Mouse (Mus musculus): ENCODE data around the gene Cfap97d1. TPM values are rescaled to one million over a fixed set of nuclear protein-coding genes. Genes with fewer than 3 reads are reported as not detected.
A peak's percentile ranks its signal among the peaks of the same experiment; 100 is the strongest.

Cfap97d1 gene
- polyA plus RNA-seq, 2 experiments, result not detected

- DNase-seq (ENCODE audit: low read depth in 3 of 3, low spot score in 3 of 3), result peak; percentile 52 to 53 (median 52)
- Histone ChIP-seq H3K9me3 (ENCODE audit: control insufficient read depth, low read length) (no peaks in the 10 kb centered on the region), H3K4me3 (ENCODE audit: insufficient read depth in 1 of 2, low read depth in 2 of 2, low read length in 2 of 2) (no peak overlapping the region), H3K36me3 (replicated peaks; ENCODE audit: control insufficient read depth, insufficient read depth, low read depth) (no peaks in the 10 kb centered on the region), H3K4me1 (replicated peaks; ENCODE audit: control insufficient read depth in 2 of 2, insufficient read depth in 2 of 2, low read length in 1 of 2) (peaks cover 4 to 9% of the 10 kb centered on the region in 2 experiments), H3K4me2 (ENCODE audit: low read depth) (no peak overlapping the region), H3K9ac (replicated peaks) (no peak overlapping the region), H3K27ac (no peak overlapping the region), H3K27me3 (ENCODE audit: control insufficient read depth, insufficient read depth, low read length) (peaks cover 13% of the 10 kb centered on the region)
- WGBS (ENCODE audit: insufficient replicate concordance), result 9% methylated on average over 10 of the region's 10 CpGs
- TF ChIP-seq CTCF (IDR thresholded peaks at IDR 0.05; ENCODE audit: low read depth) (peak; percentile 93), EP300 (IDR thresholded peaks at IDR 0.05; ENCODE audit: low read depth) (no peak)
- no peak for ATAC-seq (ENCODE audit: insufficient read depth)
Measured at GRCm38 (mm10) chr11:101985990-101986389, 1.9 kb downstream of the Cfap97d1 start.

- WGBS (ENCODE audit: insufficient replicate concordance), result 62% methylated on average over 3 of the region's 3 CpGs
- peaks cover 13% of the 10 kb centered on the region for H3K27me3 ChIP-seq (ENCODE audit: control insufficient read depth, insufficient read depth, low read length)
Measured at GRCm38 (mm10) chr11:101986913-101987312, 2.8 kb downstream of the Cfap97d1 start, which contains the start of gene Dusp3. Gene Dusp3 (minus strand): TSS chr11:101987013.

GRCm38 (mm10) chr11:101990244-101990643 lies 6.2 kb downstream of the Cfap97d1 start:
- H3K9ac ChIP-seq (replicated peaks), result no peak overlapping the region
- H3K4me1 ChIP-seq (replicated peaks; ENCODE audit: control insufficient read depth in 2 of 2, insufficient read depth in 2 of 2, low read length in 1 of 2), result peaks cover 12 to 23% of the 10 kb centered on the region in 2 experiments
- peaks cover 4% of the 10 kb centered on the region; the same call in 1 of the 2 replicates for H3K27me3 ChIP-seq (ENCODE audit: control insufficient read depth, insufficient read depth, low read length)
- DNase-seq (ENCODE audit: low read depth in 3 of 3, low spot score in 3 of 3), result no peak
- 71% methylated on average over 3 of the region's 3 CpGs for WGBS (ENCODE audit: insufficient replicate concordance)
- no peak for ATAC-seq (ENCODE audit: insufficient read depth)
- H3K36me3 ChIP-seq (replicated peaks; ENCODE audit: control insufficient read depth, insufficient read depth, low read depth), result no peaks in the 10 kb centered on the region
- H3K9me3 ChIP-seq (ENCODE audit: control insufficient read depth, low read length), result no peaks in the 10 kb centered on the region
- no peak for TF ChIP-seq CTCF (IDR thresholded peaks at IDR 0.05; ENCODE audit: low read depth)
- TF ChIP-seq EP300 (IDR thresholded peaks at IDR 0.05; ENCODE audit: low read depth), result no peak
- no peak overlapping the region for H3K4me2 ChIP-seq (ENCODE audit: low read depth)
- no peak overlapping the region for H3K27ac ChIP-seq
- H3K4me3 ChIP-seq (ENCODE audit: insufficient read depth in 1 of 2, low read depth in 2 of 2, low read length in 2 of 2), result no peak overlapping the region

More at GRCm38 (mm10) chr11:101986913-101987312, 2.8 kb downstream of the Cfap97d1 start, which contains the start of gene Dusp3:
- H3K36me3 ChIP-seq (replicated peaks; ENCODE audit: control insufficient read depth, insufficient read depth, low read depth), result no peaks in the 10 kb centered on the region
- H3K27ac ChIP-seq, result no peak within 1 kb of the TSS
- H3K4me1 ChIP-seq (replicated peaks; ENCODE audit: control insufficient read depth in 2 of 2, insufficient read depth in 2 of 2, low read length in 1 of 2), result peaks cover 4 to 9% of the 10 kb centered on the region in 2 experiments
- H3K9ac ChIP-seq (replicated peaks), result no peak within 1 kb of the TSS
- no peaks in the 10 kb centered on the region for H3K9me3 ChIP-seq (ENCODE audit: control insufficient read depth, low read length)
- ATAC-seq (ENCODE audit: insufficient read depth) (no peak), DNase-seq (ENCODE audit: low read depth in 3 of 3, low spot score in 3 of 3) (no peak)
- no peak within 1 kb of the TSS for H3K4me2 ChIP-seq (ENCODE audit: low read depth)
- TF ChIP-seq EP300 (IDR thresholded peaks at IDR 0.05; ENCODE audit: low read depth) (no peak), CTCF (IDR thresholded peaks at IDR 0.05; ENCODE audit: low read depth) (no peak)
- no peak within 1 kb of the TSS for H3K4me3 ChIP-seq (ENCODE audit: insufficient read depth in 1 of 2, low read depth in 2 of 2, low read length in 2 of 2)

GRCm38 (mm10) chr11:101991813-101992212 lies 7.7 kb downstream of the Cfap97d1 start:
- Histone ChIP-seq H3K36me3 (replicated peaks; ENCODE audit: control insufficient read depth, insufficient read depth, low read depth) (no peaks in the 10 kb centered on the region), H3K4me3 (ENCODE audit: insufficient read depth in 1 of 2, low read depth in 2 of 2, low read length in 2 of 2) (no peak overlapping the region), H3K9ac (replicated peaks) (no peak overlapping the region), H3K4me2 (ENCODE audit: low read depth) (no peak overlapping the region), H3K27ac (no peak overlapping the region), H3K27me3 (ENCODE audit: control insufficient read depth, insufficient read depth, low read length) (peaks cover under 1% of the 10 kb centered on the region; the same call in 1 of the 2 replicates), H3K4me1 (replicated peaks; ENCODE audit: control insufficient read depth in 2 of 2, insufficient read depth in 2 of 2, low read length in 1 of 2) (peaks cover 12 to 20% of the 10 kb centered on the region in 2 experiments), H3K9me3 (ENCODE audit: control insufficient read depth, low read length) (no peaks in the 10 kb centered on the region)
- 40% methylated on average over 3 of the region's 3 CpGs for WGBS (ENCODE audit: insufficient replicate concordance)
- ATAC-seq (ENCODE audit: insufficient read depth) (no peak), DNase-seq (ENCODE audit: low read depth in 3 of 3, low spot score in 3 of 3) (no peak)
- TF ChIP-seq CTCF (IDR thresholded peaks at IDR 0.05; ENCODE audit: low read depth) (no peak), EP300 (IDR thresholded peaks at IDR 0.05; ENCODE audit: low read depth) (no peak)

GRCm38 (mm10) chr11:101992411-101992810 lies 8.3 kb downstream of the Cfap97d1 start:
- H3K9ac ChIP-seq (replicated peaks), result no peak overlapping the region
- H3K27me3 ChIP-seq (ENCODE audit: control insufficient read depth, insufficient read depth, low read length), result no peaks in the 10 kb centered on the region
- no peaks in the 10 kb centered on the region for H3K9me3 ChIP-seq (ENCODE audit: control insufficient read depth, low read length)
- H3K36me3 ChIP-seq (replicated peaks; ENCODE audit: control insufficient read depth, insufficient read depth, low read depth), result no peaks in the 10 kb centered on the region
- H3K27ac ChIP-seq, result no peak overlapping the region
- peaks cover 12 to 21% of the 10 kb centered on the region in 2 experiments for H3K4me1 ChIP-seq (replicated peaks; ENCODE audit: control insufficient read depth in 2 of 2, insufficient read depth in 2 of 2, low read length in 1 of 2)
- H3K4me2 ChIP-seq (ENCODE audit: low read depth), result no peak overlapping the region
- DNase-seq (ENCODE audit: low read depth in 3 of 3, low spot score in 3 of 3), result no peak
- no peak overlapping the region for H3K4me3 ChIP-seq (ENCODE audit: insufficient read depth in 1 of 2, low read depth in 2 of 2, low read length in 2 of 2)
- ATAC-seq (ENCODE audit: insufficient read depth), result no peak
- WGBS (ENCODE audit: insufficient replicate concordance), result 72% methylated on average over 7 of the region's 7 CpGs
- no peak for TF ChIP-seq EP300 (IDR thresholded peaks at IDR 0.05; ENCODE audit: low read depth)
- TF ChIP-seq CTCF (IDR thresholded peaks at IDR 0.05; ENCODE audit: low read depth), result no peak
